Mouse (Mus musculus): ENCODE results near the gene Cbfa2t2. TPM values are rescaled to one million over a fixed set of nuclear protein-coding genes. Genes with fewer than 3 reads are reported as not detected.
A peak's percentile ranks its signal among the peaks of the same experiment; 100 is the strongest.

Gene Cbfa2t2
- polyA plus RNA-seq, 1 experiment from 2014 or later: 7.8 TPM

GRCm38 (mm10) chr2:154538310-154538709, 102.0 kb downstream of the Cbfa2t2 start:
- Histone ChIP-seq H3K9ac (ENCODE audit: low read depth, low read length) (no peak overlapping the region), H3K27ac (ENCODE audit: low read depth, low read length) (no peak overlapping the region), H3K4me3 (ENCODE audit: low read depth, low read length) (no peak overlapping the region), H3K27me3 (replicated peaks; ENCODE audit: control insufficient read depth, insufficient read depth, low read length) (no peaks in the 10 kb centered on the region), H3K36me3 (ENCODE audit: control insufficient read depth, insufficient read depth) (peaks cover 12% of the 10 kb centered on the region), H3K9me3 (ENCODE audit: control insufficient read depth) (no peaks in the 10 kb centered on the region), H3K4me2 (replicated peaks; ENCODE audit: low read depth) (no peak overlapping the region), H3K4me1 (replicated peaks; ENCODE audit: control insufficient read depth, insufficient read depth, low read length) (no peaks in the 10 kb centered on the region)
- ATAC-seq: no peak
- TF ChIP-seq CTCF (IDR thresholded peaks at IDR 0.05; ENCODE audit: low read depth): no peak
- WGBS: 62% methylated on average over 2 of the region's 2 CpGs

GRCm38 (mm10) chr2:154538710-154539109, 102.4 kb downstream of the Cbfa2t2 start:
- H3K36me3 ChIP-seq (ENCODE audit: control insufficient read depth, insufficient read depth): peaks cover 12% of the 10 kb centered on the region
- 38% methylated on average over 3 of the region's 3 CpGs for WGBS
- ATAC-seq: no peak
- H3K4me1 ChIP-seq (replicated peaks; ENCODE audit: control insufficient read depth, insufficient read depth, low read length): no peaks in the 10 kb centered on the region
- no peak for TF ChIP-seq CTCF (IDR thresholded peaks at IDR 0.05; ENCODE audit: low read depth)
- no peak overlapping the region for H3K9ac ChIP-seq (ENCODE audit: low read depth, low read length)
- no peaks in the 10 kb centered on the region for H3K9me3 ChIP-seq (ENCODE audit: control insufficient read depth)
- no peak overlapping the region for H3K4me3 ChIP-seq (ENCODE audit: low read depth, low read length)
- H3K27me3 ChIP-seq (replicated peaks; ENCODE audit: control insufficient read depth, insufficient read depth, low read length): no peaks in the 10 kb centered on the region
- H3K4me2 ChIP-seq (replicated peaks; ENCODE audit: low read depth): no peak overlapping the region
- H3K27ac ChIP-seq (ENCODE audit: low read depth, low read length): no peak overlapping the region

DNA sequence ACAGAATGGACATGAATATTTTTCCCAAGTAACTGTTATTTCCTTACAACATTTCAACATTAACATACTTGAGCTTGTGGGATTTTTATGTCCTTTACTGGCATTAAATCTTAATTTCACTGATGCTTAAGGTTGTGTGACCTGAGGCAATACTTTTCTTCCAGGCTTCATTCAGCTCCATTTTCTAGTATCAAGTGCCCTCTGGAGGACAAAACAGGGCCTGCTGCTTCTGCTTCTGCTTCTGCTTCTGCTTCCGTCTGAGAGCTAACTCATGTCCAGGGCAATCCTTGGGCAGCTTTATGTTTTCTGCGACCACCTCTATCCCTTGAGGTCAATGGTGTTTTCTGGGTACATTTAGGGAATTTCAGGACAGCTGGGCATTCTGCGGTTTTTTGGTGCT, 103.4 kb downstream of the Cbfa2t2 start:
- no peak overlapping the region for H3K27ac ChIP-seq (ENCODE audit: low read depth, low read length)
- H3K9ac ChIP-seq (ENCODE audit: low read depth, low read length): no peak overlapping the region
- H3K4me2 ChIP-seq (replicated peaks; ENCODE audit: low read depth): no peak overlapping the region
- no peaks in the 10 kb centered on the region for H3K9me3 ChIP-seq (ENCODE audit: control insufficient read depth)
- no peaks in the 10 kb centered on the region for H3K27me3 ChIP-seq (replicated peaks; ENCODE audit: control insufficient read depth, insufficient read depth, low read length)
- peaks cover 8% of the 10 kb centered on the region for H3K36me3 ChIP-seq (ENCODE audit: control insufficient read depth, insufficient read depth)
- 75% methylated on average over 3 of the region's 3 CpGs for WGBS
- TF ChIP-seq CTCF (IDR thresholded peaks at IDR 0.05; ENCODE audit: low read depth): peak; percentile 79
- no peak overlapping the region for H3K4me3 ChIP-seq (ENCODE audit: low read depth, low read length)
- no peak for ATAC-seq
- no peaks in the 10 kb centered on the region for H3K4me1 ChIP-seq (replicated peaks; ENCODE audit: control insufficient read depth, insufficient read depth, low read length)

DNA sequence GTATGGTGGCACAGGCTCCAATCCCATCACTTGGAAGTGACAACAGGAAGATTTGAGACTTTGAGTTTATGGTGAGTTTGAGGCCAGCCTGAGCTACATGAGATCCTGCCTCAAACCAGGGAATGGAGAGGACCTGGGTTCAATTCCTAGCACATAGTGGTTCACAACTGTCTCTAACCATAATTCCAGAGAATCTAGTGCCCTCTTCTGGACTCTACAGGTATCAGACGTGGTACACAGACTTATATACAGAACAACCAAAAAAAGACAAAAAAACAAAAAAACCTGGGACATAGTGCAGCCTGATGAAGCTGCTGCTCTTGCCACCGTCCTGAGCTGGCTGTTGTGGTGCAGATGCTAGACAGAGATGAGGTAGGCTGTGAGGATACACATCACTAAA, 105.3 kb downstream of the Cbfa2t2 start:
- Histone ChIP-seq H3K4me1 (replicated peaks; ENCODE audit: control insufficient read depth, insufficient read depth, low read length) (no peaks in the 10 kb centered on the region), H3K36me3 (ENCODE audit: control insufficient read depth, insufficient read depth) (no peaks in the 10 kb centered on the region), H3K9ac (ENCODE audit: low read depth, low read length) (no peak overlapping the region), H3K27ac (ENCODE audit: low read depth, low read length) (no peak overlapping the region), H3K4me3 (ENCODE audit: low read depth, low read length) (no peak overlapping the region), H3K27me3 (replicated peaks; ENCODE audit: control insufficient read depth, insufficient read depth, low read length) (no peaks in the 10 kb centered on the region), H3K4me2 (replicated peaks; ENCODE audit: low read depth) (no peak overlapping the region), H3K9me3 (ENCODE audit: control insufficient read depth) (no peaks in the 10 kb centered on the region)
- 82% methylated on average over 2 of the region's 2 CpGs for WGBS
- ATAC-seq: no peak
- TF ChIP-seq CTCF (IDR thresholded peaks at IDR 0.05; ENCODE audit: low read depth): peak; percentile 33; the same call in 1 of the 2 replicates

GRCm38 (mm10) chr2:154543567-154544347, 107.5 kb downstream of the Cbfa2t2 start:
- no peak for TF ChIP-seq CTCF (IDR thresholded peaks at IDR 0.05; ENCODE audit: low read depth)
- H3K9ac ChIP-seq (ENCODE audit: low read depth, low read length): no peak overlapping the region
- H3K36me3 ChIP-seq (ENCODE audit: control insufficient read depth, insufficient read depth): no peaks in the 10 kb centered on the region
- H3K4me3 ChIP-seq (ENCODE audit: low read depth, low read length): no peak overlapping the region
- no peaks in the 10 kb centered on the region for H3K4me1 ChIP-seq (replicated peaks; ENCODE audit: control insufficient read depth, insufficient read depth, low read length)
- no peaks in the 10 kb centered on the region for H3K9me3 ChIP-seq (ENCODE audit: control insufficient read depth)
- H3K4me2 ChIP-seq (replicated peaks; ENCODE audit: low read depth): no peak overlapping the region
- WGBS: 88% methylated on average over 9 of the region's 9 CpGs
- no peak overlapping the region for H3K27ac ChIP-seq (ENCODE audit: low read depth, low read length)
- no peak for ATAC-seq
- no peaks in the 10 kb centered on the region for H3K27me3 ChIP-seq (replicated peaks; ENCODE audit: control insufficient read depth, insufficient read depth, low read length)

DNA sequence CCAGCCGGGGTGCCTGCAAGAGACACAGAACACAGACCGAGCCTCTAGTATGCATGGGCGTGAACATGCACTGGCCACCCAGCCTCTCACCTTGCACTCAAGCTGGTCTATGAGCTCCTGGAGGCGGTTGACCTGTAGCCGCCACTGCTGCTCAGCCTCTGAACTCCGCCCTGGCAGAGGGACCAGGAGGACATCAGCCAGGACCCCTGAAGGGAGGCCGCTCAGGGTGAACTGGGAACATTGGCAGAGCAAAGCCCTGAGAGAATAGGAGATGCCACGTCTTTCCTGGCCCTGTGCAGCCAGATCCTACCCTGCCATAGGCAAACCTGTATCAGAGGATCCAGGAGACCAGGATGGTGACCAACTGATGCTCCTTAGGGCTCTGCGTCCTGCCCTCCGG, 110.4 kb downstream of the Cbfa2t2 start, which contains the start of gene 1700003F12Rik:
Gene 1700003F12Rik (plus strand): TSS at position 375 of the 400 bp plus-strand sequence.
- no peaks in the 10 kb centered on the region for H3K4me1 ChIP-seq (replicated peaks; ENCODE audit: control insufficient read depth, insufficient read depth, low read length)
- ATAC-seq: no peak
- H3K4me2 ChIP-seq (replicated peaks; ENCODE audit: low read depth): no peak within 1 kb of the TSS
- 90% methylated on average over 10 of the region's 10 CpGs for WGBS
- H3K27ac ChIP-seq (ENCODE audit: low read depth, low read length): no peak within 1 kb of the TSS
- no peak within 1 kb of the TSS for H3K9ac ChIP-seq (ENCODE audit: low read depth, low read length)
- H3K4me3 ChIP-seq (ENCODE audit: low read depth, low read length): no peak within 1 kb of the TSS
- no peaks in the 10 kb centered on the region for H3K36me3 ChIP-seq (ENCODE audit: control insufficient read depth, insufficient read depth)
- peaks cover 10% of the 10 kb centered on the region for H3K27me3 ChIP-seq (replicated peaks; ENCODE audit: control insufficient read depth, insufficient read depth, low read length)
- H3K9me3 ChIP-seq (ENCODE audit: control insufficient read depth): no peaks in the 10 kb centered on the region
- no peak for TF ChIP-seq CTCF (IDR thresholded peaks at IDR 0.05; ENCODE audit: low read depth)

All from intestine, postnatal 0 days (tissue).